Mouse (Mus musculus) liver, embryonic 14.5 days (tissue): ENCODE data around the gene Calml4.

Experiments
- CTCF ChIP-seq: IDR thresholded peaks from 2 replicates; pipeline ENCODE4 v1.5.1; 2016; ENCODE audit warnings: antibody characterized with exemption, low read depth, control low read depth
- EP300 ChIP-seq: IDR thresholded peaks from 2 replicates; pipeline ENCODE4 v1.6.1; 2016; ENCODE audit warnings: antibody characterized with exemption, low read depth

DNA sequence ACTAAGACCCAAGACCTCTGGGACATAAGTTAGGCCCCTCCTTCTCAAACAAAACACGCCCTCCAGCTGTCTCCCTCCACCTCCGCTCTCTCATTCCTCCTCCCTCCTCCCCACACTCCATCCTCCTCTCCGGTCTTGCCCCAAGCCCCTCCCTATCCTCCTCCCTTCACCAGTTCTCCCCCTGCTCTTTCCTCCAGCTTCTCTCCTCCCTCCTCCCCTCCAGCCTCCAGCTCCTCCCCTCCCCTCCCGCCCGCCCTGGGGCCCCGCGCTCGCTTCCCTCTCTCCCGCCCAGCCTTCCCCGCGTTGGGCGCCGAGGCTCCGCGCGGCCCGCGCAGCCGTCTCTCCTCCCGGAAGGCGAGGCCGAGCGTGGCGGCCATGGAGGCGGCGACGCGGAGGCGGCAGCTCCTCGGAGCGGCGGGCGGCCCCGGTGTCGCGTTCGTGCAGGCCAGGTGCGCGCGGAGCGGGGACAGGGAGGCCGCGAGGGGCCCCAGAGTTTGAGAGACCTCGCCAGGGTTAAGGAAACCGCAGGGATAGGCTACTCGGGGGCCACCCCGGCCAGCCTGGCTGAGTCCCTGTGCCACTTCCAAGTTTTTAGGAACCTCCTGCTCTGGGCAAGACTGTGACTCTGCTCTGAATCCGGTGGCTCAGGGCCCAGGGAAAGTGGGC, 19.2 kb upstream of the Calml4 start, which contains the start of gene Cln6:
- no peak for TF ChIP-seq CTCF
- no peak for TF ChIP-seq EP300
